Mouse (Mus musculus) midbrain, embryonic 11.5 days (tissue): Measurements from ENCODE around the gene Rint1. TPM values are rescaled to one million over a fixed set of nuclear protein-coding genes. Genes with fewer than 3 reads are reported as not detected.
"Not testable (repeated sequence)": the region's sequence is repeated elsewhere in the genome, so short reads cannot be mapped to it uniquely, and the experiment has no call there.

Experiments used
- ATAC-seq: fragments of 200-750 bp; cut with Nextera tagmentation; 2 replicates; pipeline ENCODE4 v1.8.0; 2017; ENCODE audit warnings: moderate TSS enrichment, moderate library complexity; ENCODE audit not compliant: low FRiP score
- DNase-seq: peaks from one replicate; pipeline ENCODE4 v3.0.0; 2015; ENCODE audit warnings: low spot score; ENCODE audit errors: missing footprints
- H3K27ac ChIP-seq: fragments of 300-500 bp; sonication (generic); 2 replicates; pipeline ENCODE4 v1.5.1; 2014; ENCODE audit warnings: low read depth, low read length
- H3K27me3 ChIP-seq: fragments of 300-500 bp; sonication (generic); 2 replicates; pipeline ENCODE4 v1.6.1; 2014; ENCODE audit warnings: mild to moderate bottlenecking, low read length, moderate library complexity, mixed read lengths; ENCODE audit not compliant: control insufficient read depth, insufficient read depth
- H3K36me3 ChIP-seq: fragments of 300-500 bp; sonication (generic); 2 replicates; pipeline ENCODE4 v1.6.1; 2014; ENCODE audit warnings: mild to moderate bottlenecking, low read length, moderate library complexity, mixed read lengths; ENCODE audit not compliant: control insufficient read depth, insufficient read depth
- H3K4me1 ChIP-seq: fragments of 300-500 bp; sonication (generic); 2 replicates; pipeline ENCODE4 v1.6.1; 2014; ENCODE audit warnings: low read length; ENCODE audit not compliant: control insufficient read depth, insufficient read depth
- H3K4me2 ChIP-seq: fragments of 300-500 bp; sonication (generic); 2 replicates; pipeline ENCODE4 v1.6.1; 2014; ENCODE audit warnings: mild to moderate bottlenecking, moderate library complexity
- H3K4me3 ChIP-seq: fragments of 300-500 bp; sonication (generic); 2 replicates; pipeline ENCODE4 v1.5.1; 2014; ENCODE audit warnings: low read depth, low read length
- H3K9ac ChIP-seq: fragments of 300-500 bp; sonication (generic); 2 replicates; pipeline ENCODE4 v1.6.1; 2014; ENCODE audit warnings: low read length
- H3K9me3 ChIP-seq: fragments of 300-500 bp; sonication (generic); 2 replicates; pipeline ENCODE4 v1.6.1; 2016; ENCODE audit warnings: low read length; ENCODE audit not compliant: control insufficient read depth
- WGBS: fragments of 180-500 bp; shearing (Covaris S2); extraction: QIAGEN DNeasy Blood & Tissue Kit; methylation state at CpG from one replicate; pipeline ENCODE4 v1.1.7; 2014; 5-methylcytosine and 5-hydroxymethylcytosine counted together
- polyA plus RNA-seq: library from polyadenylated mRNA; unstranded; fragments of >200 nt; fragmentation: Nextera tagmentation; extraction: Ambion mirVana; gene quantifications from 2 replicates; pipeline ENCODE4 v1.2.1, GENCODE M21; 2014

Gene Rint1
- polyA plus RNA-seq, 1 experiment from 2014 or later, result 24.9 TPM

DNA sequence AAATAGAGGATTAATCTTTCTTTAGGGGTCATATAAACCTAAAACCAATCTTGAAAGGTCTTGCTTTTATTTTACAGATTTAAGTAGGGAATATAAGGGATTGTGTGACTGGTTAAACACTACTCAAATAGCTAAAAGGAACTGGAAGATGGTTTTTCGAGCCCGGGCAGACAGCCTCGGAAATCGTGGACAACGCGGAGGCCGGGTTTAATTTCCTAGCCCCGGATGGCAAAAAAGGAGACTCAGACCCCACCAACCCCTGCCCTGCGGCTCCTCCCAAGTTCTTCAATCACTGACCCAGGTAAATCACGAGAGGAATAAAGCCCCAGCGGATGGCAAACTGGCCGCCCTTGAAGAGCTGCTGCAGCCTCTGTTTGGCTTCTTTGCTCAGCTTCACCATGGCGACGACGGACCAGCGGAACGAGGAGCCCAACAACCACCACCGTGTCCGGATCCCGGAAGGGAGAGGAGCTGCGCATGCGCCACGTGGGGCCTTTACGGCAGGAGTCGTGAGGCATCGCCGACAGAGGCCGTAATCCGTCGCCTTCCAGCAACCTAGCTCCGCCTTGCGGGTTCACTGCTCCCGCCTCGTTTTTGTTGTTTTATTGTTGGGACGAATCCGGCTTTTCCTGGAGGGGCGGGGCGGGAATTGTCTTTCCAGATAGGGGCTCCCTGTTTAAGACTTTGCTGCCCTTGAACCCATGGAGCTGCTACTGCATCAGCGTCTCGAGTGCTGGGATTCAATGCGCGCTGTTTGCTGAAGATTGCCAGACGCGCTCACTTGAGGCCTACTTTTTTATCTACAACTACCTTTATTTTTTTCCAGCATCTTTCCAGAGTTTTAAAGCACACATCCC lies 56.4 kb downstream of the Rint1 start, which contains the start of gene Tomm7:
Tomm7 (minus strand) TSS at position 488 of the 857 bp plus-strand sequence.
- peak within 1 kb of the TSS; percentile 64 for H3K27ac ChIP-seq
- H3K4me1 ChIP-seq, result peaks cover 8% of the 10 kb centered on the region
- WGBS, result under 1% methylated on average over 44 of the region's 44 CpGs
- peaks cover 3% of the 10 kb centered on the region; the same call in 1 of the 2 replicates for H3K36me3 ChIP-seq
- H3K27me3 ChIP-seq, result no peaks in the 10 kb centered on the region
- H3K4me3 ChIP-seq, result peak within 1 kb of the TSS; percentile 74
- H3K9me3 ChIP-seq, result no peaks in the 10 kb centered on the region
- H3K9ac ChIP-seq, result peak within 1 kb of the TSS; percentile 82
- ATAC-seq, result peak; percentile 93
- DNase-seq, result peak; percentile 99
- peak within 1 kb of the TSS; percentile 62 for H3K4me2 ChIP-seq

DNA sequence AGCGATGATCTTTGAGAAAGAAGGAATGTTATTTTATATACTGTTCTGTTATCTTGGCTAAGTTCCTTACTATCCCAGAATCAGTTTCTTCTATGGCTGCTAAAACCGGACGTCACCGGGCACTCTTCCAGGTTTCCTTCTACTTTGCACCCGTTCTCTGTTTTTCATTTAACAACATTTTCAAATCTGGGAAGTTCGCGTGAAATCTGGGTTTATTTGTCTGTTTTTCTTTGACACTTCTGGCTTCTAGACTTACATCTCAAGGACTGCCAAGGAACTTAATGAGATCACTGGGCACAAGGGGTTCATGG lies 57.0 kb downstream of the Rint1 start:
- DNase-seq, result no peak

DNA sequence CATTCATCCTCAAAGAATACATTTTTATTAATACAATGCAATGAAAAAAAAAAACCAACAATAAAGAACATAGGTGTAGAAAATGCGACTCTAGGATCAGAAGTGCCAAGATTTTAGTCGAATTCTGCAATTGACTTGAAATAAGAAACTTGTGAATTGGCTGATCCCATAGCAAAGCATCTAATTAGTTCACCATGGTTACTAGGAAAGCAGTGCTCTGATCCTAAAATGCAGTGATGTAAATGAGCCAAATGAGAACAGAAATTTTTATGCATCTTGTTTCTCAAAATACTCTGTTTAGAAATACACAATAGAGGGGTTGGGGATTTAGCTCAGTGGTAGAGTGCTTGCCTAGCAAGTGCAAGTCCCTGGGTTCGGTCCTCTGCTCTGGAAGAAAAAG lies 57.6 kb downstream of the Rint1 start:
- Histone ChIP-seq H3K36me3 (no peaks in the 10 kb centered on the region), H3K27ac (no peak overlapping the region), H3K9me3 (no peaks in the 10 kb centered on the region), H3K9ac (no peak overlapping the region), H3K27me3 (no peaks in the 10 kb centered on the region), H3K4me2 (no peak overlapping the region), H3K4me1 (peaks cover 8% of the 10 kb centered on the region), H3K4me3 (no peak overlapping the region)
- WGBS, result 80% methylated on average over 3 of the region's 3 CpGs
- ATAC-seq, result no peak
- no peak for DNase-seq

More for the DNA sequence above, 57.0 kb downstream of the Rint1 start:
- Histone ChIP-seq H3K9ac (peak overlapping the region; percentile 72), H3K27me3 (no peaks in the 10 kb centered on the region), H3K9me3 (no peaks in the 10 kb centered on the region), H3K4me3 (peak overlapping the region; percentile 74), H3K4me2 (peak overlapping the region; percentile 46), H3K27ac (0 out of 2 replicates have a peak overlapping the region, but pooled peaks have one; percentile 42), H3K36me3 (no peaks in the 10 kb centered on the region), H3K4me1 (peaks cover 8% of the 10 kb centered on the region)
- 36% methylated on average over 7 of the region's 7 CpGs for WGBS
- ATAC-seq, result peak; percentile 25; the same call in 1 of the 2 replicates

DNA sequence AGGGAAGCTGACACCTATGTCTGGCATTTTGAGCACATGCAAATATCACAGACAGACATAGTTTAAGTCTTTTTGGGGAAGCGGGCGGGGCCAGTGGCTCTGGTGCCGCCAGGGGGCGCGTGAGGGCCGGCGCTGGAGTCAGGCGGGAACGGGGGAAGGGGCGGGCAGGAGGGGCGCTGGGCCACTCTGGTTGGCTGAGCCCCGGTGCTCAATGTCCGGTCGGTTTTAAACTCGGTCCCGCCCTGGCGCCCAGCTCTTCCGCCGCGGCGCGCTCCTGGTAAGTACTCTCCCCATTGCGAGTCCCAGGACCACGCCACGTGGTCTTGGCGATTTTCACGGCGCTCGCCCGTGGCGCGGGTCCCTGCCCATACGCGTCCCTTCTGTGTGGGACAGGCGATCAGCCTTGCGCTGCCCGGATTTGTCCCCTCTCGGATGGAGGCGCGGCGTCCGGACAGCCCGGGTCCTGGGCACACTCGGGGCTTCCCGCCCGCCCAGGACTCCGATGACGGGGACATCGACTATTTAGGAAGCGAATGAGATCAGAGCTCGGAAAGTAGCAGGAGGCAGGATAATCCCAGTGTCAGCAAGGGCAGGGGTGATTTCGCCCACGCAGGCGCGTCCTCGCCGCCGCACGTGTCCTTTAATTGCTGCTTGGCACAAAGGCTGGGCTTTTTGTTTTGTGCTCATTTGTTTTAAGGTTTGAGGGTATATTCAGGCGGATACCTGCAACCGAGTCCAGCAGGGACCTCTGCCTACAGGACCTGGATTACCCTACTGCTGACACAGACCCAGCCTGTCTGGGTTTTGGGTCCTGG lies 63.0 kb downstream of the Rint1 start:
- Histone ChIP-seq H3K27me3 (no peaks in the 10 kb centered on the region), H3K4me3 (peak overlapping the region; percentile 83), H3K27ac (no peak overlapping the region), H3K36me3 (peaks cover 20% of the 10 kb centered on the region), H3K4me1 (peaks cover 4% of the 10 kb centered on the region; the same call in 1 of the 2 replicates), H3K9ac (peak overlapping the region; percentile 89), H3K4me2 (peak overlapping the region; percentile 75), H3K9me3 (no peaks in the 10 kb centered on the region)
- under 1% methylated on average over 61 of the region's 61 CpGs for WGBS
- ATAC-seq, result peak; percentile 99
- DNase-seq, result peak; percentile 99

DNA sequence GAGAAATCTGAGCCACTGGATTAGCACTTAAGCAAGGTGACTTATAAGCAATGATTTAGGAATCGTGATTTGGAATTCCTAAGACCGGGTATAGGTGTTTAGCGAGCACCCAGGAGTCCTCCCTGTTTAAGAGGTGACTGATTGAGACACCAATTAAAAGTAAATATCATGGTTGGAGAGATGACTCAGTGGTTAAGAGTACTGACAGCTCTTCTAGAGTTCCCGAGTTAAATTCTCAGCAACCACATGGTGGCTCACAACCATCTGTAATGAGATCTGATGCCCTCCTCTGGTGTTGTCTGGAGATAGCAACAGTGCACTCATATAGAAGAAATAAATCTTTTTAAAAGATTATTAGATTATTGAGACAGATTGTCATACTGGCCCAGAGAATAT lies 63.6 kb downstream of the Rint1 start:
- not testable (repeated sequence) for DNase-seq, H3K9me3 ChIP-seq, H3K27ac ChIP-seq, H3K4me1 ChIP-seq, H3K27me3 ChIP-seq
- peak overlapping the region; percentile 89 for H3K9ac ChIP-seq
- H3K4me3 ChIP-seq, result peak overlapping the region; percentile 83
- H3K36me3 ChIP-seq, result peaks cover 24% of the 10 kb centered on the region
- peak; percentile 4; the same call in 1 of the 2 replicates for ATAC-seq
- peak overlapping the region; percentile 75 for H3K4me2 ChIP-seq
- 10% methylated on average over 4 of the region's 4 CpGs for WGBS

DNA sequence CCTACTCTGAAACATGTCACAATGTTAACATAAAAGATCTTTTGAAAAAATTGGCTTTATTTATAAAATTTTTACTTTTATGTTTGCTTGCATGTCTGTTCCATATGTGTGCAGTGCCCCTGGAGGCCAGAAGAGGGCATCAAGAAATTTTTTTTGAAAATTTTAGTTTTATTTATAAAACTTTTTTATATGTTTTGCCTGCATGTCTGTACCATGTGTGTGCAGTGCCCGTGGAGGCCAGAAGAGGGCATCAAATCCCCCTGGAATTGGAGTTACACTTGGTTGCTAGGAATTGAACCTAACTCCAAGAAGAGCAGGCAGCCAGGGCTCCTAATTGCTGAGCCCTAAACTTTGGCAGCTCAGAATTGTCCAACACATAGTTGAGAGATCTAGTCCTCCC lies 65.4 kb downstream of the Rint1 start:
- not testable (repeated sequence) for H3K4me3 ChIP-seq, H3K4me1 ChIP-seq, H3K9ac ChIP-seq, H3K27ac ChIP-seq, H3K27me3 ChIP-seq, DNase-seq, ATAC-seq, H3K4me2 ChIP-seq, H3K9me3 ChIP-seq
- peaks cover 30% of the 10 kb centered on the region for H3K36me3 ChIP-seq
- 92% methylated on average over 1 of the region's 1 CpGs for WGBS

DNA sequence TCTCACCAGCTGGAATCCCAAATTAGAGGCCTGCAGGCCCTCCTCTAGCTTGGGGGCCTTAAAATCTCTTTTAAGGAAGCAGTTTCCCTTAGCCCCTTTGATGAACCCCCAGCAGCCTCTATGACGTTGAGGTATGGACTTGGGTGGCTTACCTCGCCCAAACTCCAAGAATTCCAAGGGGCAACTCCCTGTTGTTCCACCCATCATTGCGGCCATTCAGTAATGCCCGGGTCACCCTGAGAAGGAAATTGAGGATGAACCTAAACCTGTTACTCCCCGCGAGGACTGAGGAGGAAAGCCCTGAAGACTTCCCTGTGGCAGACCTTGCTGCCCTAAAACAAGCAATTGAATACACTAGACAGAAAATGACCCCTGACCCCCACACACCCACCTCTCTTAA lies 68.0 kb downstream of the Rint1 start:
- peaks cover 4% of the 10 kb centered on the region; the same call in 1 of the 2 replicates for H3K4me1 ChIP-seq
- H3K27ac ChIP-seq, result no peak overlapping the region
- DNase-seq (no peak), ATAC-seq (no peak)
- H3K9me3 ChIP-seq, result no peaks in the 10 kb centered on the region
- H3K36me3 ChIP-seq, result peaks cover 30% of the 10 kb centered on the region
- H3K27me3 ChIP-seq, result no peaks in the 10 kb centered on the region
- 94% methylated on average over 6 of the region's 6 CpGs for WGBS
- H3K4me3 ChIP-seq, result no peak overlapping the region
- no peak overlapping the region for H3K4me2 ChIP-seq
- H3K9ac ChIP-seq, result no peak overlapping the region

DNA sequence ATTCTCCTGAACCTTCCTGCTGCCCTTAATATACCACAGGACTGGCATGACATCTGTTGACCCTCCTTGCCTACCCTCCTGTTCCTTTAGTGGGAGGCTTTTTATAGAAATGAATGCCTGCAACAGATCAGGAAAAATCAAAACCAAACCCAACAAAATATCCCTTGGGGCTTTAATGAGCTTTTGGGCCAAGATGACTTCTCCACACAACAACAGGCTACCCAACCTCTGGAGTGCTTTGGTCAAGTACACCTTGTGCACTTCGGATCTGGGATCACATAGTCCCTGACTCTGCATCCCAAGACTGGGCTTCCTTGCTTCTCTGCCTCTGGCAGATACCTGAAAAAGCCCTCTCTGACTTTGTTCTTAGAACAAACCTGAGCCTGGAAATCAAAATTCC lies 68.7 kb downstream of the Rint1 start:
- WGBS, result 93% methylated on average over 1 of the region's 1 CpGs
- ATAC-seq, result no peak
- peaks cover 30% of the 10 kb centered on the region for H3K36me3 ChIP-seq

DNA sequence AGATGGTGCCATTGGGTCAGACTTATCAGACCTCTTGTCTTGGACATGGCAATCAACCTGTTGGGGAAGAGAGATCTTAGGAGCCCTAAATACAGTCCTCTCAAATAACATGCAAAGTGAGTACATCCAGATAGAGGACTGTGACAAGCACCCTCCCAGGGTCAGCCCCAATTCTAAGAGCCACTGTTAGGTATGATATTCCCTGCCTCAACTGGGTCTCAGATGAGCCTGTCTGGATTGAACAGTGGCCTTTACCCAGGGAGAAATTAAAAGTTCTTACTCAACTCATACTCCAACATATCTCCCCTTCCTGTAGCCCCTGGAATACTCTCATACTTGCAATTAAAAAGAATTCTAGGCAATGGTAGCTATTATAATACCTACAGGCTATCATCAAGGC lies 69.7 kb downstream of the Rint1 start:
- no peak overlapping the region for H3K9ac ChIP-seq
- ATAC-seq, result no peak
- H3K4me2 ChIP-seq, result no peak overlapping the region
- H3K27me3 ChIP-seq, result no peaks in the 10 kb centered on the region
- no peaks in the 10 kb centered on the region for H3K9me3 ChIP-seq
- peaks cover 30% of the 10 kb centered on the region for H3K36me3 ChIP-seq
- H3K4me3 ChIP-seq, result no peak overlapping the region
- no peaks in the 10 kb centered on the region for H3K4me1 ChIP-seq
- no peak for DNase-seq
- H3K27ac ChIP-seq, result no peak overlapping the region

More for the DNA sequence above, 68.7 kb downstream of the Rint1 start:
- no peak overlapping the region for H3K4me3 ChIP-seq
- H3K9ac ChIP-seq, result no peak overlapping the region
- H3K9me3 ChIP-seq, result no peaks in the 10 kb centered on the region
- H3K4me2 ChIP-seq, result no peak overlapping the region
- DNase-seq, result no peak
- H3K4me1 ChIP-seq, result peaks cover 4% of the 10 kb centered on the region; the same call in 1 of the 2 replicates
- no peak overlapping the region for H3K27ac ChIP-seq
- no peaks in the 10 kb centered on the region for H3K27me3 ChIP-seq
